Mouse (Mus musculus) small intestine, adult 2 months (tissue): Measurements from ENCODE around the gene Olfr56. TPM values are rescaled to one million over a fixed set of nuclear protein-coding genes. Genes with fewer than 3 reads are reported as not detected.
"Not testable (repeated sequence)": the region's sequence is repeated elsewhere in the genome, so short reads cannot be mapped to it uniquely, and the experiment has no call there.

ENCODE experiments used
- H3K27ac ChIP-seq: fragments of 200-500 bp; 2 replicates; pipeline ENCODE4 v1.5.1; 2012; ENCODE audit warnings: low read depth, low read length, control low read depth, inconsistent platforms; ENCODE audit not compliant: insufficient read depth
- H3K27me3 ChIP-seq: fragments of 200-500 bp; 2 replicates; pipeline ENCODE4 v1.6.1; 2012; ENCODE audit warnings: mild to moderate bottlenecking, moderate library complexity, low read length, inconsistent platforms; ENCODE audit not compliant: control insufficient read depth, insufficient read depth
- H3K36me3 ChIP-seq: fragments of 200-500 bp; 2 replicates; pipeline ENCODE4 v1.6.1; 2012; ENCODE audit warnings: mild to moderate bottlenecking, low read length, control low read depth, inconsistent platforms; ENCODE audit not compliant: control insufficient read depth, insufficient read depth
- H3K4me1 ChIP-seq: fragments of 200-500 bp; 2 replicates; pipeline ENCODE4 v1.6.1; 2012; ENCODE audit warnings: low read length, inconsistent platforms, mixed read lengths; ENCODE audit not compliant: control insufficient read depth, insufficient read depth, insufficient read length
- H3K4me3 ChIP-seq: fragments of 200-500 bp; 2 replicates; pipeline ENCODE4 v1.5.1; 2012; ENCODE audit warnings: low read depth, mild to moderate bottlenecking, control low read depth, inconsistent platforms, low read length, moderate library complexity
- WGBS: fragments of 180-500 bp; shearing (Covaris S2); methylation state at CpG from one replicate; pipeline ENCODE4 v1.1.7; 2018; 5-methylcytosine and 5-hydroxymethylcytosine counted together
- polyA plus RNA-seq: library from polyadenylated mRNA; depleted of rRNA; stranded (reverse); fragments of >200 nt; gene quantifications from 2 replicates; pipeline ENCODE4 v1.2.3, GENCODE M21; 2012; rRNA removed

The Olfr56 gene
- 0.03 and 0.47 TPM in 2 replicates for polyA plus RNA-seq

- not testable (repeated sequence) for H3K4me1 ChIP-seq, H3K4me3 ChIP-seq, H3K27me3 ChIP-seq, H3K27ac ChIP-seq, H3K36me3 ChIP-seq
- no CpG with 5 or more reads among the region's 1 CpGs for WGBS
Measured at GRCm38 (mm10) chr11:48978240-48978939, at the start of gene Olfr56. Olfr56 (plus strand) TSS chr11:48978889.

- not testable (repeated sequence) for H3K27ac ChIP-seq, H3K4me1 ChIP-seq, H3K36me3 ChIP-seq, H3K4me3 ChIP-seq, H3K27me3 ChIP-seq
- WGBS: 69% methylated on average over 1 of the region's 1 CpGs
Measured at GRCm38 (mm10) chr11:48933422-48933821, 45.3 kb upstream of the Olfr56 start.

DNA sequence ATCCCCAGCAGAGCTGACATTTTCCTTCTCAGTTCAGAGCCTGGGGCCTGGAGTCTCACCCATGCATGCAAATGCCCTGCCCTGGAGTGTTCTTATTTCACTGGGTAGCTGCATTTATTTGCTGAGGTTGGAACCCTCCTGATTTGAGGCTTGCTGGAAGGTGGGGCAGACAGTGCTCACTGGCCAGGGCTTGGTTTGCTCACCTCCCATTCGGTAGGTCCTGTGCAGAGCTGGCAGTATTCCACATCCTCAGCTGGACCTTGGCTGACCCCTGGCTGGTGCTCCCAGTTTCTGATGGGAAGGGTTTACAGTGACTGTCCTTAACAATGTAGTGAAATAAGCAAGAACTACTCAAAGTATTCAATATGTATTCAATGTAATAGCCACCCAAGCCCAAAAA, 44.8 kb upstream of the Olfr56 start:
- 19% methylated on average over 1 of the region's 1 CpGs for WGBS
- not testable (repeated sequence) for H3K27ac ChIP-seq, H3K36me3 ChIP-seq, H3K27me3 ChIP-seq, H3K4me1 ChIP-seq, H3K4me3 ChIP-seq

GRCm38 (mm10) chr11:48935291-48935690, 43.4 kb upstream of the Olfr56 start:
- H3K27ac ChIP-seq, H3K36me3 ChIP-seq, H3K27me3 ChIP-seq, H3K4me3 ChIP-seq, H3K4me1 ChIP-seq: not testable (repeated sequence)
- no CpG with 5 or more reads among the region's 3 CpGs for WGBS

DNA sequence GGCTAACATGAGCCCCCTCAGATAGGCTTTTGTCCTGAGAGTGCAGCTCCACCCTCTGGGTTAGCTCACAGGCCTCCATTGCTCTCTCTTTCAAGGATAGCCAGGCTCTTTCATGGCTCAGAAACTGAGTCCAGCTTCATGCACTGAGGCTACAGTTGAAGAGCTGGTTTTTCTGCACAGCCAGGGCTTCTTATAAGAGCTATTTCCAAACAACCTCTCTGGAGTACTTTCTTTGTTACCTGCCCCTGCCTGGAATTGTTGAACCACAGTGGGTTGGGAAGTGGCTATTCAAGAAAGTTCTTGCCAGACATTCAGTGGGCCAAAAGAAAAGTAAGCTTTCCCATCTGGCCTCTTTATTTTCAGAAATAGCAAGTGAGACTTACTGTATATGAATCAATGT, 39.4 kb upstream of the Olfr56 start:
- H3K4me3 ChIP-seq, H3K27me3 ChIP-seq, H3K4me1 ChIP-seq, H3K36me3 ChIP-seq, H3K27ac ChIP-seq: not testable (repeated sequence)

DNA sequence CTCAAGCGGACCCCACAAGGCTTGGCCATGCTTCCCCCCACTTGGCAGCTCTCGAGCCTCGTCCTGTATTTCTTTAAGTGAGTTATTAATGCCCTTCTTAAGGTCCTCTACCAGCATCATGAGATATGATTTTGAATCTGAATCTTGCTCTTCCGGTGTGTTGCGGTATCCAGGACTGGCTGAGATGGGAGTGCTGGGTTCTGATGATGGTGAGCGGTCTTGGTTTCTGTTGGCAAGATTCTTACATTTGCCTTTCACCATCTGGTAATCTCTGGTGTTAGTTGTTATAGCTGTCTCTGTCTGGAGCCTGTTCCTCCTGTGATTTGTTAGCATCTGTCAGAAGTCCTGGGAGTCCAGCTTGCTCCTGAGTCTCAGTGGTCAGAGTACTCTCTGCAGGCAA, 32.6 kb upstream of the Olfr56 start, which contains the start of gene Psme2b:
TSS of gene Psme2b (minus strand) at position 101 of the 400 bp plus-strand sequence.
- not testable (repeated sequence) for H3K27me3 ChIP-seq, H3K4me1 ChIP-seq, H3K36me3 ChIP-seq, H3K27ac ChIP-seq, H3K4me3 ChIP-seq
- 96% methylated on average over 6 of the region's 6 CpGs for WGBS

DNA sequence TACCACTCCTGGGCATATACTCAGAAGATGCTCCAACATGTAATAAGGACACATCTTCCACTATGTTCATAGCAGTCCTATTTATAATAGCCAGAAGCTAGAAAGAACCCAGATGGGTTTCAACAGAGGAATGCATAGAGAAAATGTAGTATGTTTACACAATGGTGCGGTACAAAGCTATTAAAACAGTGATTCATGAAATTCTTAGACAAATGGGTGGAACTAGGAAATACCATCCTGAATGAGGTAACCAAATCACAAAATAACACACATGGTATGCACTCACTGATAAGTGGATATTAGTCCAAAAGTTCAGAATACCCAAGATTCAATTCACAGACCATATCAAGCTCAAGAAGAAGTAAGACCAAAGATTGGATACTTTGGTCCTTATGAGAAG, 4.0 kb upstream of the Olfr56 start:
- H3K27me3 ChIP-seq, H3K4me3 ChIP-seq, H3K27ac ChIP-seq, H3K4me1 ChIP-seq, H3K36me3 ChIP-seq: not testable (repeated sequence)
- WGBS: no CpG with 5 or more reads among the region's 1 CpGs

- H3K4me3 ChIP-seq, H3K4me1 ChIP-seq, H3K27ac ChIP-seq, H3K36me3 ChIP-seq, H3K27me3 ChIP-seq: not testable (repeated sequence)
- WGBS: no CpG with 5 or more reads among the region's 3 CpGs
Measured at GRCm38 (mm10) chr11:48979251-48979650, 562 bp downstream of the Olfr56 start, which contains the start of gene 9930111J21Rik1. 9930111J21Rik1 (minus strand) TSS chr11:48979398.

- H3K27ac ChIP-seq, H3K27me3 ChIP-seq, H3K4me1 ChIP-seq, H3K4me3 ChIP-seq, H3K36me3 ChIP-seq: not testable (repeated sequence)
- WGBS: no CpG with 5 or more reads among the region's 5 CpGs
Measured at GRCm38 (mm10) chr11:48980052-48980451, 1.4 kb downstream of the Olfr56 start.

GRCm38 (mm10) chr11:48982848-48983247, 4.2 kb downstream of the Olfr56 start:
- H3K4me1 ChIP-seq, H3K4me3 ChIP-seq, H3K36me3 ChIP-seq, H3K27ac ChIP-seq, H3K27me3 ChIP-seq: not testable (repeated sequence)
- no CpG with 5 or more reads among the region's 3 CpGs for WGBS

GRCm38 (mm10) chr11:48988219-48988618, 9.5 kb downstream of the Olfr56 start:
- WGBS: 72% methylated on average over 2 of the region's 3 CpGs
- H3K4me3 ChIP-seq: not testable (repeated sequence)

GRCm38 (mm10) chr11:48989981-48990380, 11.3 kb downstream of the Olfr56 start:
- 77% methylated on average over 2 of the region's 2 CpGs for WGBS
- not testable (repeated sequence) for H3K4me3 ChIP-seq, H3K36me3 ChIP-seq, H3K27ac ChIP-seq, H3K27me3 ChIP-seq, H3K4me1 ChIP-seq

More at GRCm38 (mm10) chr11:48988219-48988618, 9.5 kb downstream of the Olfr56 start:
- H3K4me1 ChIP-seq, H3K36me3 ChIP-seq, H3K27me3 ChIP-seq, H3K27ac ChIP-seq: not testable (repeated sequence)
